In the genomic region with DNA sequence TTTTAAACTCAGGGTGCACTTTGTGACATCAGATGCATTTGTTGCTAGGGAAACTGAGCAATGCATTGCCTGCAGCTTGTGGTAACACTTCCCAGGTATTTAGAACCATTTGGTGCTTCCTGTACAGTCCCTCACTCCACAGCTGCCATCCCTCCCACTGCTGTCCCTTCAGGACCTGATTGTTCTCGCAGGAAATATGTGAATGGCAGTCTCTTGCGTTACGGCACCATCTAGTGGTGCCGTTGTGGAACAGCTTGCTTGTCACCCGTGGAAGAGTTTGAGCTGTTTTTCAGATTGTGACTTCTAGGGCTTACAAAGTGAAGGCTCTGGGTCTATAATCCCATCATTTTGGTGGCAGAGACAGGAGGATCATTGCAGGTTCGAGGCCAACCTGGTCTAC, we compare ENCODE assay signal across 9 mouse cellular contexts. TPM values are rescaled to one million over a fixed set of nuclear protein-coding genes. Genes with fewer than 3 reads are reported as not detected.
DNase-seq lines count a peak whose midpoint lies in the region; ATAC-seq lines count a peak whose summit lies in the region.
"Had no signal": no experiment of that assay in that cellular context is flagged by ENCODE, and none has a peak within 500 bp of the region (broad histone marks: within the 10 kb centered on the region; RNA-seq: fewer than 3 reads in every experiment).

No protein-coding gene starts in this region.

- 4% methylated on average over 6 of the region's 6 CpGs for WGBS in hindbrain, embryonic 11.5 days
- 6% methylated on average over 6 of the region's 6 CpGs for WGBS in hindbrain, embryonic 12.5 days
- 2% methylated on average over 6 of the region's 6 CpGs for WGBS in hindbrain, embryonic 16.5 days
- 5% methylated on average over 6 of the region's 6 CpGs for WGBS in neural tube, embryonic 13.5 days

- no peaks in the 10 kb centered on the region for H3K9me3 ChIP-seq in hindbrain, embryonic 11.5 days (ENCODE audit: control insufficient read depth, low read length)
- H3K9me3 ChIP-seq in hindbrain, embryonic 12.5 days (replicated peaks) = no peaks in the 10 kb centered on the region
- no peaks in the 10 kb centered on the region for H3K9me3 ChIP-seq in hindbrain, embryonic 16.5 days (ENCODE audit: control insufficient read depth, low read length)
- no peaks in the 10 kb centered on the region for H3K9me3 ChIP-seq in neural tube, embryonic 13.5 days

- intact Hi-C loops in left cerebral cortex, postnatal 4 days (cut with DNase I) = loop anchor here (2.0 to 5.0 kb wide), 2 partner anchors 211 to 238 kb away; no protein-coding TSS in a partner anchor

- H3K4me2 ChIP-seq in hindbrain, embryonic 11.5 days (replicated peaks; ENCODE audit: low read depth, low read length) = no peak overlapping the region
- H3K4me2 ChIP-seq in hindbrain, embryonic 12.5 days (replicated peaks) = no peak overlapping the region
- H3K4me2 ChIP-seq in hindbrain, embryonic 16.5 days (ENCODE audit: low read length) = no peak overlapping the region
- H3K4me2 ChIP-seq in neural tube, embryonic 13.5 days = no peak overlapping the region

- no peak for ATAC-seq in hindbrain, embryonic 11.5 days (ENCODE audit: low FRiP score)
- no peak for ATAC-seq in hindbrain, embryonic 12.5 days (ENCODE audit: low FRiP score)
- ATAC-seq in hindbrain, embryonic 16.5 days = 0 out of 2 replicates have a peak, but pooled peaks have one; percentile 27
- ATAC-seq in neural tube, embryonic 13.5 days (ENCODE audit: low read depth) = peak; percentile 63; the same call in 1 of the 2 replicates

- H3K27me3 ChIP-seq in hindbrain, embryonic 11.5 days (ENCODE audit: control insufficient read depth, insufficient read depth, low read length) = no peaks in the 10 kb centered on the region
- peaks cover 11% of the 10 kb centered on the region for H3K27me3 ChIP-seq in hindbrain, embryonic 12.5 days
- no peaks in the 10 kb centered on the region for H3K27me3 ChIP-seq in hindbrain, embryonic 16.5 days (replicated peaks; ENCODE audit: control insufficient read depth, insufficient read depth, low read length)
- no peaks in the 10 kb centered on the region; the same call in 1 of the 2 replicates for H3K27me3 ChIP-seq in neural tube, embryonic 13.5 days

- H3K9ac ChIP-seq in hindbrain, embryonic 11.5 days (ENCODE audit: low read depth, low read length) = no peak overlapping the region
- no peak overlapping the region for H3K9ac ChIP-seq in hindbrain, embryonic 12.5 days
- H3K9ac ChIP-seq in hindbrain, embryonic 16.5 days (ENCODE audit: low read depth, low read length) = no peak overlapping the region
- H3K9ac ChIP-seq in neural tube, embryonic 13.5 days = no peak overlapping the region

- H3K4me3 ChIP-seq in hindbrain, embryonic 11.5 days (ENCODE audit: low read depth, low read length) = no peak overlapping the region
- no peak overlapping the region for H3K4me3 ChIP-seq in hindbrain, embryonic 12.5 days
- H3K4me3 ChIP-seq in hindbrain, embryonic 16.5 days (ENCODE audit: low read length) = no peak overlapping the region
- H3K4me3 ChIP-seq in neural tube, embryonic 13.5 days = no peak overlapping the region

- peak; percentile 78 for DNase-seq in hindbrain, embryonic 11.5 days (ENCODE audit: low spot score)
- DNase-seq in MN1 (ENCODE audit: low spot score) = peak; percentile 51
- DNase-seq in cerebellum, postnatal 14 days = peak; percentile 68 to 69
- DNase-seq in left cerebral cortex, postnatal 4 days = peak; percentile 50
- no peak for DNase-seq in spleen, postnatal 10 days (ENCODE audit: low spot score in 2 of 2)

- no peaks in the 10 kb centered on the region for H3K36me3 ChIP-seq in hindbrain, embryonic 11.5 days (ENCODE audit: control insufficient read depth, insufficient read depth, low read length)
- no peaks in the 10 kb centered on the region for H3K36me3 ChIP-seq in hindbrain, embryonic 12.5 days
- H3K36me3 ChIP-seq in hindbrain, embryonic 16.5 days (ENCODE audit: control insufficient read depth, insufficient read depth, low read length) = no peaks in the 10 kb centered on the region
- H3K36me3 ChIP-seq in neural tube, embryonic 13.5 days = no peaks in the 10 kb centered on the region

- no peak overlapping the region for H3K27ac ChIP-seq in hindbrain, embryonic 11.5 days (ENCODE audit: low read depth, low read length)
- no peak overlapping the region for H3K27ac ChIP-seq in hindbrain, embryonic 12.5 days
- no peak overlapping the region for H3K27ac ChIP-seq in hindbrain, embryonic 16.5 days (ENCODE audit: low read depth, low read length)
- no peak overlapping the region for H3K27ac ChIP-seq in neural tube, embryonic 13.5 days (replicated peaks)
- H3K27ac ChIP-seq: macrophage had no signal

- no peaks in the 10 kb centered on the region for H3K4me1 ChIP-seq in hindbrain, embryonic 11.5 days (replicated peaks; ENCODE audit: control insufficient read depth, insufficient read depth, low read length)
- 0 out of 2 replicates have a peak, but pooled peaks cover 3% of the 10 kb centered on the region for H3K4me1 ChIP-seq in hindbrain, embryonic 12.5 days
- no peaks in the 10 kb centered on the region for H3K4me1 ChIP-seq in hindbrain, embryonic 16.5 days (ENCODE audit: control insufficient read depth, insufficient read depth, low read depth, low read length)
- peaks cover 1% of the 10 kb centered on the region; the same call in 1 of the 2 replicates for H3K4me1 ChIP-seq in neural tube, embryonic 13.5 days (replicated peaks)

RNA-seq across cellular contexts. Expression of a gene that starts 31.6 kb away (rescaled TPM):
- 0.04 TPM in 1 of 2 replicates, not detected in the other for polyA plus RNA-seq in hindbrain, embryonic 11.5 days (2014; fragmentation: Nextera tagmentation; extraction: Ambion mirVana)
- 0.15 and 0.17 TPM in 2 replicates for polyA plus RNA-seq in hindbrain, embryonic 12.5 days (2016; fragmentation: Nextera tagmentation; extraction: Ambion mirVana)
- 0.47 and 0.53 TPM in 2 replicates for polyA plus RNA-seq in hindbrain, embryonic 16.5 days (2015; fragmentation: Nextera tagmentation; extraction: Ambion mirVana)
- total RNA-seq in left cerebral cortex, postnatal 4 days (2021) = under 1 TPM; 0.22 to 0.38 TPM
- polyA plus RNA-seq in neural tube, embryonic 13.5 days (2015; fragmentation: Nextera tagmentation; extraction: Ambion mirVana) = 0.07 and 0.14 TPM in 2 replicates
- polyA plus RNA-seq: macrophage had no signal

Comparison
In these comparisons a context has a peak if more than half of its experiments do, and no peak if none do; other contexts are left out.
1. ATAC-seq: peak in hindbrain, embryonic 16.5 days (single experiment) and neural tube, embryonic 13.5 days (single experiment); none in hindbrain, embryonic 11.5 days (single experiment) and hindbrain, embryonic 12.5 days (single experiment).
2. DNase-seq: peak in hindbrain, embryonic 11.5 days (single experiment), MN1 (single experiment), cerebellum, postnatal 14 days (2 of 2) and left cerebral cortex, postnatal 4 days (single experiment); none in spleen, postnatal 10 days (0 of 2).